Mouse (Mus musculus) megakaryocyte, embryonic 14.5 days (primary cell): ENCODE data around the gene Cry2. TPM values are rescaled to one million over a fixed set of nuclear protein-coding genes. Genes with fewer than 3 reads are reported as not detected.

ENCODE experiments used
- H3K27me3 ChIP-seq: replicated peaks from 2 replicates; pipeline ENCODE3; 2012; ENCODE audit warnings: inconsistent platforms
- H3K36me3 ChIP-seq: replicated peaks from 2 replicates; pipeline ENCODE3; 2012; ENCODE audit warnings: low read length, inconsistent platforms, mixed read lengths
- H3K4me1 ChIP-seq: 2 replicates; pipeline ENCODE4 v1.6.1; 2012; ENCODE audit warnings: inconsistent platforms
- H3K4me3 ChIP-seq: replicated peaks from 2 replicates; pipeline ENCODE3; 2012; ENCODE audit warnings: moderate library complexity, mild to moderate bottlenecking, inconsistent platforms
- H3K9me3 ChIP-seq: 2 replicates; pipeline ENCODE4 v1.6.1; 2012; ENCODE audit warnings: inconsistent platforms
- FLI1 ChIP-seq: IDR thresholded peaks from 2 replicates; pipeline ENCODE4 v1.6.1; 2012; ENCODE audit warnings: low read length, inconsistent platforms, mixed read lengths
- GATA1 ChIP-seq: IDR thresholded peaks from 3 replicates; pipeline ENCODE4 v1.6.1; 2012; ENCODE audit warnings: mixed read lengths, low read length, inconsistent platforms, borderline replicate concordance
- polyA plus RNA-seq: library from polyadenylated mRNA; stranded (reverse); fragments of >175 nt; gene quantifications from 2 replicates; pipeline ENCODE4 v1.2.3, GENCODE M21; 2012; ENCODE audit warnings: low replicate concordance; ENCODE audit not compliant: insufficient read depth

Cry2 gene
- polyA plus RNA-seq, 1 experiment, result 4.1 TPM

GRCm38 (mm10) chr2:92423702-92424461, 10.0 kb downstream of the Cry2 start:
- Histone ChIP-seq H3K4me3 (no peak overlapping the region), H3K27me3 (no peaks in the 10 kb centered on the region), H3K4me1 (peaks cover 75% of the 10 kb centered on the region), H3K36me3 (peaks cover 92% of the 10 kb centered on the region), H3K9me3 (no peaks in the 10 kb centered on the region)
- TF ChIP-seq FLI1 (no peak), GATA1 (no peak)

- TF ChIP-seq GATA1 (no peak), FLI1 (no peak)
- no peaks in the 10 kb centered on the region for H3K9me3 ChIP-seq
- H3K36me3 ChIP-seq, result peaks cover 97% of the 10 kb centered on the region
Measured at GRCm38 (mm10) chr2:92423156-92423555, 10.7 kb downstream of the Cry2 start.

GRCm38 (mm10) chr2:92422388-92423135, 11.3 kb downstream of the Cry2 start:
- no peaks in the 10 kb centered on the region for H3K9me3 ChIP-seq
- TF ChIP-seq FLI1, result no peak
- no peak for TF ChIP-seq GATA1

More at GRCm38 (mm10) chr2:92423156-92423555, 10.7 kb downstream of the Cry2 start:
- Histone ChIP-seq H3K4me3 (no peak overlapping the region), H3K4me1 (peaks cover 67% of the 10 kb centered on the region), H3K27me3 (no peaks in the 10 kb centered on the region)

GRCm38 (mm10) chr2:92421723-92422387, 12.0 kb downstream of the Cry2 start:
- H3K9me3 ChIP-seq, result no peaks in the 10 kb centered on the region
- no peaks in the 10 kb centered on the region for H3K27me3 ChIP-seq
- H3K4me3 ChIP-seq, result no peak overlapping the region
- peaks cover 60% of the 10 kb centered on the region for H3K4me1 ChIP-seq
- H3K36me3 ChIP-seq, result peaks cover 100% of the 10 kb centered on the region
- no peak for TF ChIP-seq GATA1
- TF ChIP-seq FLI1, result no peak

More at GRCm38 (mm10) chr2:92422388-92423135, 11.3 kb downstream of the Cry2 start:
- Histone ChIP-seq H3K4me1 (peaks cover 64% of the 10 kb centered on the region), H3K27me3 (no peaks in the 10 kb centered on the region), H3K36me3 (peaks cover 98% of the 10 kb centered on the region), H3K4me3 (peak overlapping the region; percentile 71)

GRCm38 (mm10) chr2:92411705-92412104, 22.1 kb downstream of the Cry2 start:
- Histone ChIP-seq H3K36me3 (peaks cover 100% of the 10 kb centered on the region), H3K4me3 (no peak overlapping the region), H3K9me3 (no peaks in the 10 kb centered on the region), H3K4me1 (no peaks in the 10 kb centered on the region), H3K27me3 (no peaks in the 10 kb centered on the region)
- TF ChIP-seq FLI1, result no peak
- no peak for TF ChIP-seq GATA1

- H3K36me3 ChIP-seq, result peaks cover 100% of the 10 kb centered on the region
- no peaks in the 10 kb centered on the region for H3K27me3 ChIP-seq
- H3K4me3 ChIP-seq, result no peak overlapping the region
- H3K9me3 ChIP-seq, result no peaks in the 10 kb centered on the region
- no peaks in the 10 kb centered on the region for H3K4me1 ChIP-seq
- TF ChIP-seq GATA1, result no peak
Measured at GRCm38 (mm10) chr2:92408309-92409045, 25.4 kb downstream of the Cry2 start.

- TF ChIP-seq FLI1 (no peak), GATA1 (no peak)
- peaks cover 78% of the 10 kb centered on the region for H3K36me3 ChIP-seq
- H3K27me3 ChIP-seq, result peaks cover 18% of the 10 kb centered on the region
- H3K4me3 ChIP-seq, result no peak overlapping the region
- H3K4me1 ChIP-seq, result peaks cover 17% of the 10 kb centered on the region
- peaks cover 6% of the 10 kb centered on the region for H3K9me3 ChIP-seq
Measured at GRCm38 (mm10) chr2:92405687-92406086, 28.2 kb downstream of the Cry2 start.

GRCm38 (mm10) chr2:92404737-92405136, 29.1 kb downstream of the Cry2 start:
- Histone ChIP-seq H3K27me3 (peaks cover 26% of the 10 kb centered on the region), H3K4me3 (no peak overlapping the region), H3K9me3 (peaks cover 11% of the 10 kb centered on the region), H3K4me1 (peaks cover 19% of the 10 kb centered on the region), H3K36me3 (peaks cover 69% of the 10 kb centered on the region)
- TF ChIP-seq GATA1 (no peak), FLI1 (no peak)

GRCm38 (mm10) chr2:92403776-92404319, 30.0 kb downstream of the Cry2 start:
- H3K9me3 ChIP-seq, result peaks cover 11% of the 10 kb centered on the region
- H3K27me3 ChIP-seq, result peaks cover 35% of the 10 kb centered on the region
- TF ChIP-seq GATA1, result no peak
- no peak for TF ChIP-seq FLI1
- peaks cover 25% of the 10 kb centered on the region for H3K4me1 ChIP-seq
- H3K4me3 ChIP-seq, result no peak overlapping the region
- peaks cover 60% of the 10 kb centered on the region for H3K36me3 ChIP-seq
